Mouse (Mus musculus) liver, postnatal 0 days (tissue): ENCODE data around the gene Gas2.
A peak's percentile ranks its signal among the peaks of the same experiment; 100 is the strongest.

Experiments
- CTCF ChIP-seq: sonication (generic); IDR thresholded peaks from 2 replicates; pipeline ENCODE4 v1.5.1; 2016; ENCODE audit warnings: antibody characterized with exemption, low read depth
- EP300 ChIP-seq: IDR thresholded peaks from 2 replicates; pipeline ENCODE4 v1.6.1; 2016; ENCODE audit warnings: antibody characterized with exemption, low read depth, mild to moderate bottlenecking

- TF ChIP-seq CTCF (no peak), EP300 (0 out of 2 replicates have a peak, but pooled peaks have one; percentile 6)
Observed at GRCm38 (mm10) chr7:52005511-52006295, 143.9 kb downstream of the Gas2 start, which contains the start of gene Svip.
